Mouse (Mus musculus) forebrain, embryonic 13.5 days (tissue): ENCODE measurements at regions not wholly inside any gene's neighbourhood (a gene's known extent, or its start where the extent isn't known, plus 50 kb on each side); places are given as distances from the start of the nearest gene placed in this dataset.

ENCODE experiments used
- ATAC-seq: fragments of 200-750 bp; cut with Nextera tagmentation; 2 replicates; pipeline ENCODE4 v1.8.0; 2017
- H3K27ac ChIP-seq: fragments of 300-500 bp; sonication (generic); 2 replicates; pipeline ENCODE4 v1.5.1; 2015; ENCODE audit warnings: inconsistent platforms, mild to moderate bottlenecking, moderate library complexity
- H3K27me3 ChIP-seq: fragments of 300-500 bp; sonication (generic); 2 replicates; pipeline ENCODE4 v1.6.1; 2015; ENCODE audit warnings: mild to moderate bottlenecking, inconsistent platforms
- H3K36me3 ChIP-seq: fragments of 300-500 bp; sonication (generic); 2 replicates; pipeline ENCODE4 v1.6.1; 2015; ENCODE audit warnings: mild to moderate bottlenecking, inconsistent platforms; ENCODE audit not compliant: poor library complexity, severe bottlenecking
- H3K4me1 ChIP-seq: fragments of 300-500 bp; sonication (generic); 2 replicates; pipeline ENCODE4 v1.6.1; 2015; ENCODE audit warnings: inconsistent platforms
- H3K4me2 ChIP-seq: fragments of 300-500 bp; sonication (generic); 2 replicates; pipeline ENCODE4 v1.6.1; 2015; ENCODE audit warnings: inconsistent platforms, mild to moderate bottlenecking, moderate library complexity
- H3K4me3 ChIP-seq: fragments of 300-500 bp; sonication (generic); 2 replicates; pipeline ENCODE4 v1.5.1; 2015; ENCODE audit warnings: mild to moderate bottlenecking, inconsistent platforms
- H3K9ac ChIP-seq: fragments of 300-500 bp; sonication (generic); 2 replicates; pipeline ENCODE4 v1.6.1; 2015; ENCODE audit warnings: mild to moderate bottlenecking, inconsistent platforms
- H3K9me3 ChIP-seq: fragments of 300-500 bp; sonication (generic); replicated peaks from 2 replicates; pipeline ENCODE4 v1.6.1; 2016; ENCODE audit warnings: inconsistent platforms
- WGBS: fragments of 180-500 bp; shearing (Covaris S2); methylation state at CpG from one replicate; pipeline ENCODE4 v1.1.7; 2015; 5-methylcytosine and 5-hydroxymethylcytosine counted together

DNA sequence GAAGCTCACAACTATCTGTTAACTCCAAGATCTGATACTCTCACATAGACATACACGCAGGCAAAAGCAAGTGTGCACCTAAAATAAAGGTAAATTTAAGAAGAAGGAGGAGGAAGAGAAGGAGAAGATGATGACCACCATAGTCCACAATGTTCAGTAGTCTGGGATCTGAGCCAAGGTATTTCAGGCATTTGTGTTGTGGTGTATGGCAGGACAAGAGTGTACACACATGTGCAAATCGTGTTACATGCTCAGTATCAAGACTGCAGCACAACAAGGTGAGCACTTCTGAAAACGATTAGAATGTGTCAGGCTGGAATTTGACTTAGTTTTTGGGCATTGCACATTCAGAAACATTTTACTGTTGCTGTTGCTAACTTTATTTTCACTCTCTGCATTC lies 138.4 kb upstream of the Sp4 start:
- no peak overlapping the region for H3K27ac ChIP-seq
- no peaks in the 10 kb centered on the region for H3K27me3 ChIP-seq
- no peaks in the 10 kb centered on the region for H3K36me3 ChIP-seq
- H3K9me3 ChIP-seq, result no peaks in the 10 kb centered on the region
- H3K4me2 ChIP-seq, result no peak overlapping the region
- ATAC-seq, result no peak
- no peak overlapping the region for H3K9ac ChIP-seq
- WGBS, result 78% methylated on average over 3 of the region's 3 CpGs
- H3K4me3 ChIP-seq, result no peak overlapping the region
- H3K4me1 ChIP-seq, result no peaks in the 10 kb centered on the region

DNA sequence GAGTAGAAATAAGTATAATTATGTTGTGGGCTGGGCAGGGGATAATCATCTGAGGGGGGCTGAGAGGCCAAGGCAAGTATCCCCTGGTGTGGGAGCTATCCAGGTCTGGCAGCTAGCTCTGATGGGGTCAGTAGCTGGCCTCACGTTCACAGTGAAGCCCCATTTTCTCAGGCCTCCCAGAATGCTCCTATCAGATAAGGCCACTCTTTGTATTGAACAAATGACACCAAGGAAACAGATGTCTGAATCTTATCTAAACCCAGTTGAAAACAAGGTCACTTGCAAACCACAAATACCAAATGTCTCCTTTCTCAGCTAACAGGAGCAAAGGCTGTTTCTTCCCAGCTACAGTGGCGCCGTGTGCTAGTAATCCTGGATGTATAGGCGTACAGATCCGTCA lies 137.6 kb upstream of the Sp4 start:
- H3K4me3 ChIP-seq, result no peak overlapping the region
- no peak overlapping the region for H3K4me2 ChIP-seq
- no peaks in the 10 kb centered on the region for H3K27me3 ChIP-seq
- WGBS, result 93% methylated on average over 5 of the region's 5 CpGs
- H3K4me1 ChIP-seq, result no peaks in the 10 kb centered on the region
- ATAC-seq, result no peak
- no peaks in the 10 kb centered on the region for H3K9me3 ChIP-seq
- no peaks in the 10 kb centered on the region for H3K36me3 ChIP-seq
- no peak overlapping the region for H3K27ac ChIP-seq
- H3K9ac ChIP-seq, result no peak overlapping the region

DNA sequence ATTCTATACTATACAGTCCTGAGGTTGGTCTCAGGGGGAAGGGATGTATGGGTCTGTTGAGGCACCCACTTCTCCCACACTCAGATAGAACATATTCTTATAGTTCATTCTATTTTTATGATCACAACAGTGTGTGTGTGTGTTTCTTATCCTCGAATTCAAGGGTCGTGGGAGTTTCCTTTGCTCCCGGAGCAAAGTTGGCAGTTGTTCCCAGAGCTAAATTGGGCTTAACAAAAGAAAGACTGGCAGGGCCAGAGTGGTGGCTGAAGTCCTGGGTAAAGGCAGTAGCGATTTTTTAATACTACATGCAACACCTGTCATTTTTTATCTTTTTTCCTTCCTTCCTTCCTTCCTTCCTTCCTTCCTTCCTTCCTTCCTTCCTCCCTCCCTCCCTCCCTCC lies 131.5 kb upstream of the Sp4 start:
- Histone ChIP-seq H3K27me3 (no peaks in the 10 kb centered on the region), H3K36me3 (no peaks in the 10 kb centered on the region), H3K27ac (no peak overlapping the region), H3K4me3 (no peak overlapping the region), H3K4me1 (no peaks in the 10 kb centered on the region), H3K4me2 (no peak overlapping the region), H3K9ac (no peak overlapping the region), H3K9me3 (no peaks in the 10 kb centered on the region)
- WGBS, result 53% methylated on average over 4 of the region's 4 CpGs
- ATAC-seq, result no peak

DNA sequence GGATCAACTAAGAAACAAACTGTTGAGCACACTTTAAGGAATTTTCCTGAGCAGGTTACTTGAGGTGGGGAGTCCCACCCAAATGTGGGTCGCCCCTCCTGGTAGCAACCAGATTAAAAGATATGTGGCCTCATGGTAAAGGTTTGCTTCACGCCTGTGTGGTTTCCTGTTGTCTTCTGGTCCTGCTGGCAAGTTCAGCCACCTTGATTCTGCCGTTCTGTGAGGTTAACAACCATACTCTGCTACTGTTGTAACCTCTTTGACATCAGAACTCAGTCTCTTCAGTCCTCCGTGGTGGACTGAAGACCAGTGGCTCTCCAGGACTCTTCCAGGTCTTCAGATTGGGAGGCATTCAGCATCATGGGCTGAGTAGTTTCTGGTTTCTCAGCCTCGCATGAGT lies 127.1 kb upstream of the Sp4 start:
- no peaks in the 10 kb centered on the region for H3K9me3 ChIP-seq
- H3K27ac ChIP-seq, result no peak overlapping the region
- H3K36me3 ChIP-seq, result no peaks in the 10 kb centered on the region
- H3K9ac ChIP-seq, result no peak overlapping the region
- H3K4me3 ChIP-seq, result no peak overlapping the region
- no peak for ATAC-seq
- no peak overlapping the region for H3K4me2 ChIP-seq
- H3K4me1 ChIP-seq, result no peaks in the 10 kb centered on the region
- WGBS, result 87% methylated on average over 5 of the region's 5 CpGs
- H3K27me3 ChIP-seq, result no peaks in the 10 kb centered on the region

DNA sequence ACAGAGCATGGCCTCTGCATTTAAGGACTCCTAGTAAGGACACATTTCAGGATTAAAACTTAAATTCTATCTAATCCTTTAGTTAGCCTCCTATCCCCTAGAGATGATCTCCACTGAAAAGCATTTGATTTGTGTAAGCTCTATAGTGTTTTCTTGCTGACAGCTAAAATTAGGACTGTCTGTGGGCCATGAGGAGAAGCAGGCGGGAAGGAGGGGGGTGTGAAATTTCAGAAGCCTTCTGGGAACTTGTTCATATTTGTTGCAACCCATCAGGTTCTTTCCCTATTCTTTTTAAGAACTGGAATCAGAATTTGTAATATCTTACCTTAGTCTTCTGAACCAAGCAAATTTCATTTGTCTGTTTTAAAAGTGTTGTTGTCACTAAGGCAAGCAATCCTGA lies 114.7 kb upstream of the Sp4 start:
- Histone ChIP-seq H3K36me3 (no peaks in the 10 kb centered on the region), H3K4me2 (no peak overlapping the region), H3K27ac (no peak overlapping the region), H3K9me3 (no peaks in the 10 kb centered on the region), H3K4me1 (no peaks in the 10 kb centered on the region), H3K27me3 (no peaks in the 10 kb centered on the region), H3K9ac (no peak overlapping the region), H3K4me3 (no peak overlapping the region)
- no peak for ATAC-seq
- 84% methylated on average over 1 of the region's 1 CpGs for WGBS

DNA sequence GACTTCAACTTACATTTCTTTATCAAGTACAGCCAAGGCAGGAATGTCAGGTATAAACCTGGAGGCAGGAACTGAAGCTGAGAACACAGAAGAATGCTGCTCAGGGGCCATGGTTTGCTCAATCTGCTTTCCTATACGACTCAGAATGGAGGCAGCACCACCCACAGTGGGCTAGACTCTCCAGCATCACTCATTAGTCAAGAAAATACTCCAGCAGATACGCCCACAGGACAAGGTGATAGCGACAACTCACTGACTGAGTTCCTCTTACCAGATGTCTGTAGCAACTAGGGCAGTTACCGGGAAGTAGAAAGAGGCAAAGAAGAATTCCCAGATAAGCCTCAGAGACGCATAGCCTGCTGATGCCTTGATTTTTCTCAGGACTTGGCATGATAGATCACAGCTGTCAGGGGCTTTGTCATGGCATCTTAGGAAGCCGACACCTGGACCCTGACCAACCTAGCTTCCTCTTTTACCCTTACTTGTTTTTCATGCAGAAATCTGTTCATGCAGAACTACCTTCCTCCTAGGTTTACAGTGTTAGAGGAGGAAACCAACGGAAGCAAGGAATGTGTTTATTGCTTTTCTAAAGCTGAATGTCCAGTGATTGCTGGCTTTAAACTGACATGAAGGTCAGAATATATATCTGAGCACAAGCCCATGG lies 110.7 kb upstream of the Sp4 start:
- H3K9ac ChIP-seq, result no peak overlapping the region
- H3K27me3 ChIP-seq, result no peaks in the 10 kb centered on the region
- no peaks in the 10 kb centered on the region for H3K36me3 ChIP-seq
- no peak overlapping the region for H3K4me2 ChIP-seq
- no peaks in the 10 kb centered on the region for H3K9me3 ChIP-seq
- ATAC-seq, result no peak
- WGBS, result 69% methylated on average over 7 of the region's 7 CpGs
- no peak overlapping the region for H3K27ac ChIP-seq
- no peak overlapping the region for H3K4me3 ChIP-seq
- H3K4me1 ChIP-seq, result no peaks in the 10 kb centered on the region

DNA sequence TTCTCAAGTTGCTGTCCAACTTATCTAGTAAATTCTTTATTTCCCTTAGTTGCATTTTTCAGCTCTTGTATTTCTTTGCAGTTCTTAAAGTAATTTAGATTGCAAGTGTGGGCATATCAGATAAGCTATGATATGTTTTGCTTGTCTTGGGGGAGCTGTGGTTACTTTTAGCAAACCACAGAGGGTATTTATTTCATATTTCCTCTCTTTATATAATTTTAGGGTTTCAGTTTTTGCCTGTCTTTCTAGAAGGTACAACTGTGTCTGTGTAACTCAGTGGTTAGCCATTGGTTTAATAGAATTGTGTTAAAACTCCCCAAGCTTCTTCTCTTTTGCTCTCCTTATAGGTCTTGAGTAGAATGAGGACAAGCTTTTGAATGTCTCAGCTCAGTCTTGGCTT lies 109.7 kb upstream of the Sp4 start:
- Histone ChIP-seq H3K9ac (no peak overlapping the region), H3K4me2 (no peak overlapping the region), H3K27ac (no peak overlapping the region), H3K36me3 (no peaks in the 10 kb centered on the region), H3K4me3 (no peak overlapping the region), H3K9me3 (no peaks in the 10 kb centered on the region), H3K4me1 (no peaks in the 10 kb centered on the region), H3K27me3 (no peaks in the 10 kb centered on the region)
- ATAC-seq, result no peak

DNA sequence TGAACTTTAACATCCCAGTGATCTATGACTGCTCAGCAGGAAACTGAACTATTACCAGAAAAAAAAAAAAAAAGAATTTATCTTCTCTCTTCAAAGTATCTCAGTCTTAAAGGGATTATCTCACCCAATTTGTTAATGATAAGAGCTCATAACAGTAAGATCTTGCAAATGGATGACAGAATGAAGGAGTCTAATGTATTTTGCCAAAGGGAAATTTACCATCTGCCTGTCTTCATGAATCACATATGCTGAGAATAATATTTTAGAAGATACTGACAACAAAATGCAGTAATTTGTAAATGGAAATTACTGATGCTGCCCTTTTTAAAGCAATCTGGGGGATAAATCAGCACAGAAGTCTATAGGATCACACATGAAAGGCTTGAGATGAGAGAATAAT lies 103.9 kb upstream of the Sp4 start:
- Histone ChIP-seq H3K27ac (no peak overlapping the region), H3K36me3 (no peaks in the 10 kb centered on the region), H3K4me3 (no peak overlapping the region), H3K4me1 (0 out of 2 replicates have a peak, but pooled peaks cover 4% of the 10 kb centered on the region), H3K9ac (no peak overlapping the region), H3K27me3 (peaks cover 3% of the 10 kb centered on the region; the same call in 1 of the 2 replicates), H3K9me3 (no peaks in the 10 kb centered on the region), H3K4me2 (no peak overlapping the region)
- ATAC-seq, result no peak

DNA sequence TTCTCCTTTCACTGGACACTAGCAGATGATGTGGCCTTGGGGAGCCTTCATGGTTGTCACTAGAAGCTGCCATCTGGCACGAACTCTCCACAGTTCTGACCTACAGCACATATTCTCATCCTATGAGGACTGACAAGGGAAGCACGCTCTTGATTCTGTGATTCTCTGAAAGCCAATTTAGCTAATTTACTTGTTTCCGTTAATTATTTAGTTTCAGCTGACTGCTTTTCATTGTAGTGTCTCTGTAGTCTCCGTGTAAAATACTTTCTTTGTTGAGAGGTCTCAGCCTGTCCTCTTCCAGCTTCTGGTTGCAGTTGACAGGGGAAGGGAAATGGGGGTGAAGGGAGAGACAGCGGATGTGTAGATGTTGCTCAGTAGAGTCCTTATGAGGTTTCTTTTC lies 102.9 kb upstream of the Sp4 start:
- 0 out of 2 replicates have a peak, but pooled peaks cover 4% of the 10 kb centered on the region for H3K4me1 ChIP-seq
- no peaks in the 10 kb centered on the region for H3K36me3 ChIP-seq
- 34% methylated on average over 5 of the region's 5 CpGs for WGBS
- no peak overlapping the region for H3K9ac ChIP-seq
- no peak overlapping the region for H3K4me3 ChIP-seq
- no peaks in the 10 kb centered on the region for H3K9me3 ChIP-seq
- no peak overlapping the region for H3K4me2 ChIP-seq
- H3K27ac ChIP-seq, result no peak overlapping the region
- no peak for ATAC-seq
- peaks cover 3% of the 10 kb centered on the region; the same call in 1 of the 2 replicates for H3K27me3 ChIP-seq

DNA sequence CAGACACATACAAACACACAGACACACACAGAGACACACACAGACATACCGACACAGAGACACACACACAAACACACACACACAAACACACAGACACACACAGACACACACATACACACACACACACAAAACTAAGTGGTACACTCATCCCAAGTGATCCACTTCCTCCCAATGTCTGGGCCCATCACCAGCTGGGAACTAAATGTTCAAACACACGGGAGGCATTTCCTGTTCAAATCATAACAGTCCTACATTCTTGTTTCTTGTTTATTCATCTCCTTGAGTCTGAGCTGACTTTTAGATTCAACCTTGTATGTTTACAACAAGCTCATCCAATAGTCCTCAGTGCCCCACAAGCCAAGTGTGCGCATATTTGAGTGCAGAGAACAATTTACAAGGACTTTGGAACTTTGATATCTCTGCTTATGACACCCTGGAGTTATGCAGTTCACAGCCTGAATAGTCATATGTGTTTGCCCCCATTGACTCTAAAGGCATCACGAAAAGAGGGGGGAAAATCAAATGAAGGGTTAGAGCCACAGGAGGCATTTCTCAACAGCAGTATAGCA lies 102.4 kb upstream of the Sp4 start:
- H3K4me2 ChIP-seq, result no peak overlapping the region

DNA sequence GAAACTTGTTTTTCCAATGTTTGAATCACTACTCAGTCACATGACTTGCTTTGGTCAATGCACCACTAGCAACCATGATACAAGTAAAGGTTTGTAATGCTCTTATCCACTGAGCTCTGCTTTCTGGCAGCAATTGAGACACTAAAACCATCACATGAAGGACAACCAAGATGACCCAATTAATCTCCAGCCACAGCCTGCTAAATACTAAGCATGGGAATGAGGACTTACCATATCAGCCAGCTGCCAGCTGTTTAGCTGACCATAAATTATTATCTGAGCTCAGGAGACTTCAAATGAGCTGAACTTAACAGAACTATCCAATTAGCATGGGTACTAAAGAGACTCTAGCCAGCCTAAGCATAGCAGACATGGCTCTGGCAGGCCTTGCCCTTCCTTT lies 100.1 kb upstream of the Sp4 start:
- no peak overlapping the region for H3K4me2 ChIP-seq
- no peak for ATAC-seq

More for the DNA sequence above, 102.4 kb upstream of the Sp4 start:
- H3K9me3 ChIP-seq, result no peaks in the 10 kb centered on the region
- ATAC-seq, result no peak
- 85% methylated on average over 4 of the region's 4 CpGs for WGBS
- no peak overlapping the region for H3K9ac ChIP-seq
- H3K4me3 ChIP-seq, result no peak overlapping the region
- H3K27ac ChIP-seq, result no peak overlapping the region
- 0 out of 2 replicates have a peak, but pooled peaks cover 4% of the 10 kb centered on the region for H3K4me1 ChIP-seq
- no peaks in the 10 kb centered on the region for H3K36me3 ChIP-seq
- peaks cover 3% of the 10 kb centered on the region; the same call in 1 of the 2 replicates for H3K27me3 ChIP-seq

DNA sequence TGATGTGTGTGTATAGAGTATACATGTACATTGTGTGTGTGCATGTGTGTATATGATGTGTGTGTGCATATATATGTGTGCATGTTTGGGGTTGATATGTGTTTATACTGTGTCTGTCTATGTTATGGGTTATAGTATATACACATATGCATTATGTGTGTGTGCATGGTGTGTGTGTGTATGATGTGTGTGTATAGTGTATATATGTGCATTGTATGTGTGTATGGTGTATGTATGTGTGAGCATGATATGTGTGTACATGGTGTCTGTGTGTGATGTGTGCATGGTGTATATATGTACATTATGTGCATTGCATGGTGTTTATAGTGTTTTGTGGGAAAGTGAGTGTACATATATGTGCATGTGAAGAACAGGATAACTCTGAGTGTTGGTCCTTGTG lies 90.4 kb upstream of the Sp4 start:
- H3K4me2 ChIP-seq, result no peak overlapping the region
- H3K4me1 ChIP-seq, result no peaks in the 10 kb centered on the region
- no peak for ATAC-seq
- H3K9me3 ChIP-seq, result no peaks in the 10 kb centered on the region
- H3K27me3 ChIP-seq, result no peaks in the 10 kb centered on the region
- H3K9ac ChIP-seq, result no peak overlapping the region
- H3K27ac ChIP-seq, result no peak overlapping the region
- H3K4me3 ChIP-seq, result no peak overlapping the region
- no peaks in the 10 kb centered on the region for H3K36me3 ChIP-seq

More for the DNA sequence above, 100.1 kb upstream of the Sp4 start:
- no peak overlapping the region for H3K4me3 ChIP-seq
- no peak overlapping the region for H3K9ac ChIP-seq
- no peak overlapping the region for H3K27ac ChIP-seq
- H3K27me3 ChIP-seq, result peaks cover 3% of the 10 kb centered on the region; the same call in 1 of the 2 replicates
- no peaks in the 10 kb centered on the region for H3K9me3 ChIP-seq
- 0 out of 2 replicates have a peak, but pooled peaks cover 4% of the 10 kb centered on the region for H3K4me1 ChIP-seq
- no peaks in the 10 kb centered on the region for H3K36me3 ChIP-seq

DNA sequence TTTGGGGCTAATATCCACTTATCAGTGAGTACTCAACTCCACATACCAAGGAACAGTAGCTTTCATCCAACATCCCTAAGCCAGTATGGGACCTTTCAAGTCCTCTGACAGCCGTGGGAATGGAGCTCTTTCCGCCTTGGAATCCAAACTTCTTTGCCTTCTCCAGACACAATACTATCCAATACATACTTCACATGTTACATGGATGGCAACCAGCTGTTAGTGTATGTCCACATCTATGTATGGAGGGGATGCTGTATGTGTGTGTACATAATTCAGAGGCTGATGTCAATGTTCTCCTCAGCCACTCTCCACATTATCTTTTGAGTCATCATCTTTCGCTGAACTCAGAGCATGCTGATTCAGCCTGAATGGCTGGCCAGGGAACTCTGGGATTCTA lies 79.8 kb upstream of the Sp4 start:
- Histone ChIP-seq H3K4me2 (no peak overlapping the region), H3K4me3 (no peak overlapping the region), H3K9ac (no peak overlapping the region), H3K9me3 (no peaks in the 10 kb centered on the region), H3K27me3 (no peaks in the 10 kb centered on the region), H3K36me3 (no peaks in the 10 kb centered on the region), H3K4me1 (peaks cover 11% of the 10 kb centered on the region; the same call in 1 of the 2 replicates), H3K27ac (no peak overlapping the region)
- WGBS, result 97% methylated on average over 3 of the region's 3 CpGs
- no peak for ATAC-seq
